Mouse (Mus musculus) retina, postnatal 1 day (tissue): Measurements from ENCODE around the gene Panx3.
A peak's percentile ranks its signal among the peaks of the same experiment; 100 is the strongest.

ENCODE experiments used
- DNase-seq: peaks from one replicate; pipeline ENCODE4 v3.0.0-alpha.2; 2012

The Panx3 gene

GRCm38 (mm10) chr9:37669115-37669514 is at the start of gene Panx3:
Gene Panx3, minus strand, starts transcription at chr9:37669235.
- no peak for DNase-seq

- no peak for DNase-seq
Observed at GRCm38 (mm10) chr9:37716150-37716549, 47.1 kb upstream of the Panx3 start, which contains the start of gene Olfr160. Gene Olfr160, minus strand, starts transcription at chr9:37716250.

- peak; percentile 53 for DNase-seq
Observed at GRCm38 (mm10) chr9:37689970-37690686, 21.1 kb upstream of the Panx3 start.

GRCm38 (mm10) chr9:37687941-37688303 is 18.9 kb upstream of the Panx3 start:
- no peak for DNase-seq

GRCm38 (mm10) chr9:37687288-37687940 is 18.4 kb upstream of the Panx3 start:
- no peak for DNase-seq

GRCm38 (mm10) chr9:37681123-37681522 is 12.1 kb upstream of the Panx3 start:
- no peak for DNase-seq

GRCm38 (mm10) chr9:37675287-37675686 is 6.3 kb upstream of the Panx3 start:
- DNase-seq, result no peak

- DNase-seq, result no peak
Observed at GRCm38 (mm10) chr9:37670261-37670660, 1.2 kb upstream of the Panx3 start.

GRCm38 (mm10) chr9:37669678-37670077 is 643 bp upstream of the Panx3 start:
- no peak for DNase-seq

GRCm38 (mm10) chr9:37666045-37666444 is 3.0 kb downstream of the Panx3 start:
- no peak for DNase-seq

GRCm38 (mm10) chr9:37664604-37665003 is 4.4 kb downstream of the Panx3 start:
- DNase-seq, result no peak

- no peak for DNase-seq
Observed at GRCm38 (mm10) chr9:37663210-37663609, 5.8 kb downstream of the Panx3 start.

GRCm38 (mm10) chr9:37659413-37659812 is 9.6 kb downstream of the Panx3 start:
- no peak for DNase-seq

GRCm38 (mm10) chr9:37656931-37657481 is 12.0 kb downstream of the Panx3 start, which contains the start of gene Tbrg1:
Gene Tbrg1, minus strand, starts transcription at chr9:37657312.
- peak; percentile 90 for DNase-seq

GRCm38 (mm10) chr9:37656439-37656881 is 12.6 kb downstream of the Panx3 start:
- no peak for DNase-seq

- no peak for DNase-seq
Observed at GRCm38 (mm10) chr9:37655961-37656360, 13.1 kb downstream of the Panx3 start.

GRCm38 (mm10) chr9:37653836-37654235 is 15.2 kb downstream of the Panx3 start:
- peak; percentile 59 for DNase-seq

- DNase-seq, result no peak
Observed at GRCm38 (mm10) chr9:37650639-37651038, 18.4 kb downstream of the Panx3 start.

- DNase-seq, result no peak
Observed at GRCm38 (mm10) chr9:37646246-37646645, 22.8 kb downstream of the Panx3 start.

GRCm38 (mm10) chr9:37638721-37639120 is 30.3 kb downstream of the Panx3 start:
- DNase-seq, result no peak

GRCm38 (mm10) chr9:37636800-37637542 is 32.1 kb downstream of the Panx3 start:
- DNase-seq, result no peak

GRCm38 (mm10) chr9:37636335-37636734 is 32.7 kb downstream of the Panx3 start:
- DNase-seq, result peak; percentile 66

GRCm38 (mm10) chr9:37634269-37634668 is 34.8 kb downstream of the Panx3 start:
- no peak for DNase-seq
